Mouse (Mus musculus) liver (tissue): Measurements from ENCODE around the gene Cdhr5.
"Not testable (repeated sequence)": the region's sequence is repeated elsewhere in the genome, so short reads cannot be mapped to it uniquely, and the experiment has no call there.

Source experiments
- DNase-seq: peaks from one replicate; pipeline ENCODE4 v3.0.0-alpha.2; 2020; ENCODE audit warnings: mixed read lengths

The Cdhr5 gene

DNA sequence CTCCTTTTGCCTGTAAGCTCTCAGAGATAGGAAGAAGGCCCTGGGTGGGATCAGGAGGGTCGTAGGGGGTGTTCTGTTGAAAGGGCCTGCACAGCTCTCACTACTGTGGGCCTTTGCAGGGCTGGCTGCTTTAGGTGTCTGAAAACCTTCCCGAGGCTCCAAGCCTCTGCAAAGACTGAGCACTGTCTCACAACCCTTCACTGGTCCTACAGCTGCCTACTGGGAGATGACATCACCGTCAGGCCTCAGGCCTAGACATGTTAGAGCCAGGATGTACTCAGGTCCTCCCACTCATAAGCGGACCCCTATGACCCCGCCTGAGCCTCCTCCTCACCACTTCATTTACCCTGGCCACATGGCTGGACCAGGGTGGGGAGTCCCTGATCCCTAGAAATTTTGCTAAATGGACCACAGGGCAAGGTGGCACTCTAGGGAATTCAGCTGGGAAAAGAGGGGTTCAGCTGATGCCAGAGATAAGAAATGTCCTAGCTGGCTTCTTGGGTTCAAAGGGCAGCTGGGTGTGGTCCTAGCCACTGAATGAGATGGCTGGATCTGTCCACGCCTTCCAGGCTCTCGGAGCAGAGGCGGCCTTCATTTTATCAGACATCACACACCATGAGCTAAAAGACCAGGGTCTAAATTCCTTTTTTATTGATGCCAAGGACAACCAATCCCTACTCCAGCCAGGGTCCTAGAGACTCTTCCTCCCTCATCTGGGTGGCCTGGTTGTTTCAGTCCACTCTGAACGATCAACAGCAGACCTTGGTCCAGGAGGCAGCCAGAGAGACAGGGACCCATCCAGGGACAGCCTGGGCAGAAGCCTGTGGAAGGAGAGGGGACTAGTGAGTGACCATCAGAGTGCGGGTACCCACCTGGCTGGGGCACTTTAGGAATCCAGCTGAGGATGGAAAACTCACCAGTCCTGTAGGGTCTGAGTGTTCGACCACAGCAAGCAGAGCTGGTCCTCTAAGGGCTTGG is 1.4 kb upstream of the Cdhr5 start:
- DNase-seq: no peak

DNA sequence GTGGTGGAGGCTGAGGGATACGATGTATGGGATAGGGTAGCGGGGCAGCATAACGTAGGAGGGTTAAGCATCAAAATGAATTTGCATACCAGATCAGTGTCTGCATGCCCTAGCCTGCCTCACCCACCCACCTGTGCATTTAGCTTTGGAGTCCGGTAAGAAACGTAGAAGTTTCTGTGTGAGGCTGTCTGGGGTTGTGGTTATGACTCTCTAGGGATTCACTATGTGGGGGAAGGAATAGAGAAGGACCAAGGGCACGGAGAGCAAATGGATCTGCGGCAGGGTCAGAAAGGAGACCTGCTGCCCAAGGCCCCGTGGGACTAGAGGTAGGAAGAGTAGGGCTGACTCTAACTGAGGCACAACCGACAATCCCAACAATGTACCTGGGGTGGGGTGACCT is 1.2 kb downstream of the Cdhr5 start:
- DNase-seq: no peak

DNA sequence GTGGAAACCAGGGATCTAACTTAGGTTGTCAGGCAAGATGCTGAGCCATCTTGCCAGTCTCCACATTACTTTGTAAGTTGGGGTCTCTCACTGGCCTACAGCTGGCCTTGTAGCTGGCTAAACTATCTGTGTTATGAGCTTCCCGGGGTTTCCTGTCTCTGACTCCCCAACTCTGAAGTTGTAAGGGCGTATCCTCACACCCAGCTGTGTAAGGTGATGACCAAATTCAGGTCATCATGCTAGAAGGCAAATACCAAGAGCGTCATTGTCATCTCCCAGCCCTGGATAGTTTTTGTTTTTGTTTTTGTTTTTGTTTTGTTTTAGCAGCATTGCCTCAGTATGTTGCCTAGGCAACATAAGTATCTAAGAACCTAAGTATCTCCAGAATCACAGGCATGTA is 6.0 kb downstream of the Cdhr5 start:
- DNase-seq: no peak

DNA sequence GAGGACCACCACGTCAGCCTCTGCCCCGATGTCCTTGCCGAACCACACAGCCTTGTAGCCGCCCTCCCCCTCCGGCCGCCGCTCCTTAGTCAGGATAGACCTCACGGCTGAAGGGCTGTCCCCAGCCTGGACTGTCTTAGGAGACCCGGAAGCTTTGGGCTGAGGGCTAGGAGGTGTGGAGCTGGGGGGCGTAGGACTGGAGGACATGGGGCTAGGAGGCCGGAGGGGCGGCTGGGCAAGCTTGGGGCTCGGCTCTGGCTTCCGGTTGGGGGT is 7.4 kb downstream of the Cdhr5 start:
- no peak for DNase-seq

DNA sequence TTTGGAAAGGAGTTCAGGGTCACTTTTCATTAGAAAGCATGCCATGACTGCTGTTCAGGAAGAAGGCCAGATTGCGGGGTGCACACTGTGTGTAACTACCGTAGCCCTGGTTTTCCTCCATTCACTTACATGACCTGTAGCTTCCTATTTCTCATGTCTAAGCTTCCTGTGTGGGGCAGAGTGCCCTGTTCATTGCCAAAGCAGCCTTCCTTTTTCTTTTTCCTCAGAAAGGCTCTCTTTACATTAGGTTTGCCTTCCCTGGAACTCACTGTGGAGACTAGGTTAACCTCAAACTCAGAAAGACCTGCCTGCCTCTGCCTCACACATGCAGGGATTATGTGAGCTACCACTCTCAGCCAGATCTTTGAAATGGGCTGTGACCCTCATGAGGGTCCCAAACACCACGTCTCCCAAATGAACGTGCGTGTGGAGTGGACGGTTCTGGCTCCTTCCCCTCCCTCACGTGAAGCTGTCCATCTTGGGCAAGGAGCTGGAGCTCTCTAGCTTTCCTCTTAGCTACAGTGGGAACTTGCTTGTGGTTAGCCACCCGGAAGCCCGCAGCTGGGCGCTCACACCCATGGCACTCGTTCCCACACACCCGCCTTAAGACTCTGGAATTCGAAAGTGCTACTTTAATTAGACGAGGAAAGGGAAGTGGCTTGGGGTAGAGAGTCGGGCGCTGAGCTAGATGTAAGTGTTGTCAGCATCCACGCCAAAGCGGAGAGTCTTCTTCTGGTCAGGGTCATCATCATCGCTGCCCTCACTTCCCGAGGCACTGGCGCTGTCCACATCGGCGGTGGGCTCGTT is 7.9 kb downstream of the Cdhr5 start:
- DNase-seq: peak; percentile 33

DNA sequence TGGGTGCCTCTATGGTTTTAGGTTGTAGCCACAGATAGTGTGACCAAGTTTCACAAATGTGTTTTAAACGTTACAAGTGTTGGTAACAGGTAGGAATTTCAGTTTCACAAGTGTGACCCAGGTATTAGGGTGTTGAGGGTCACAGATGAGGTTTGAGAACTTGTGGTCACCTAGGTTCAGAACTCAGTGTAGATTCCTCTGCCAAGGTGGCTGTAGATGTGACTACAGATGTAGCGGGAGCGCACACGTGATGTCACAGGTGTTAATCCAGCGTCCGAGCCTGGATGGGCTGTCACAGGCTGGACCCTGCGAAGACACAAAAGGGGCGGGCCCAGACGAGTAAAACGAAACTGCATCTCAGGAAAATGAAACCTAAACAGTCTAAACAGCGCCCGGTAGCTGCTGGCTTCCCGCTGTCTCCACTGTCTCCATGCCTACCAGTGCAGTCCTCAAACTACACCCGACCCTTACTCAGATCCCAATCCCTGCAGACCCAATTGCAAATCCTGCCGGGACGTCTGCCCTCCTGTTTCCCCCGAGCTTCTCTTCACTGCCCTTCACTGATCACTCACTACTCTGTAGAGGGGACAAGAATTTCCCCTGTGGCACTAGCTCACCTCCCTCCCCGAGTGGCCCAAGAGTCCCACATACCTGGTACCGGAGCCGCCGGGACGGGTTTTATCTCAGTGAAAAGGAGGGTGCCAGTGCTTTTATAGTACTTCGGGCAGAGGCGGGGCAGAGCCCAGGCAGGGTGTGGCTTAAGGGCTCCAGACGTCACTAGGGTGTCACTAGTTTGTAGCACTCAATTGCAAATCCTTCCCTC is 10.6 kb downstream of the Cdhr5 start, which contains the start of gene Irf7:
Gene Irf7, minus strand, starts transcription at position 743 of the 823 bp plus-strand sequence.
- DNase-seq: peak; percentile 84

DNA sequence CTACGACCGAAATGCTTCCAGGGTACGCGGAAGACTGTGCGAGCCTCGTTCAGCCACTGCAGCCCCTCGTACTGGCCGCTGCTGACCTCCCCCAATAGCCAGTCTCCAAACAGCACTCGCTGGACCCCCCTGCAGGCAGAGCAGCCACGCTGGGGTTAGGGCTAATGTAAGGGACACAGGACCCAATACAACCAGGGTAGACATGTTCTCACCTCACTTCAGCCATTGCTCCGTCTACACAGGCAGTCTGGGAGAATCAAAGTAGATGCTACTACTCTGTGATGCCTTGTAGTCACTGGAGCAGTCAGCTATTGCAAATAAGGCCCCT is 11.2 kb downstream of the Cdhr5 start:
- no peak for DNase-seq

DNA sequence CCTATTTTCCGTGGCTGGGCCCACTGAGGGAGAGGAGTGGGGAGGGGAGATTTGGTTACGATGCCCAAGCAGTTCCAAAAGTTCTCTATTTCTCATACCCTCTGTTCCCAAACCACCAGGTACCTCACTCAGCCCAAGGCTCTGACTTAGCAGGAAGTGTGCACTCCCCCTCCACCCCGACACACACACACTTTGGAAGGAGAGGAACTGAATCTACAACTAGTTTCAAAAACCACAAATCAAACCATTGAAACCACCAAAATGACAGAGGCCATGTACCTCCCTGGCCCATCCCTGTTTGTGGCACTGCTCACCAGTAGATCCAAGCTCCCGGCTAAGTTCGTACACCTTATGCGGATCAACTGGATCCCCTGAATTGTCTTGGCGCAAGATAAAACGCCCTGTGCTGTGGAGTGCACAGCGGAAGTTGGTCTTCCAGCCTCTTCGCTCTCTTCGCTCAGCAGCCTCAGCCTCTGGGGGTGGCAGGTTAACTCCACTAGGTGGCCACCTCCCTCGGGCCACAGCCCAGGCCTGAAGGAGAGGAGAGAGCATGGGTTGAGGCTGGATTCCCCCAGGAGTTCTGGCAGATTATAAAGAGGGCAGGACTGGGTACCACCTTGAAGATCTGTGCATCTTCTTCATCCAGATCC is 11.7 kb downstream of the Cdhr5 start:
- DNase-seq: peak; percentile 63

DNA sequence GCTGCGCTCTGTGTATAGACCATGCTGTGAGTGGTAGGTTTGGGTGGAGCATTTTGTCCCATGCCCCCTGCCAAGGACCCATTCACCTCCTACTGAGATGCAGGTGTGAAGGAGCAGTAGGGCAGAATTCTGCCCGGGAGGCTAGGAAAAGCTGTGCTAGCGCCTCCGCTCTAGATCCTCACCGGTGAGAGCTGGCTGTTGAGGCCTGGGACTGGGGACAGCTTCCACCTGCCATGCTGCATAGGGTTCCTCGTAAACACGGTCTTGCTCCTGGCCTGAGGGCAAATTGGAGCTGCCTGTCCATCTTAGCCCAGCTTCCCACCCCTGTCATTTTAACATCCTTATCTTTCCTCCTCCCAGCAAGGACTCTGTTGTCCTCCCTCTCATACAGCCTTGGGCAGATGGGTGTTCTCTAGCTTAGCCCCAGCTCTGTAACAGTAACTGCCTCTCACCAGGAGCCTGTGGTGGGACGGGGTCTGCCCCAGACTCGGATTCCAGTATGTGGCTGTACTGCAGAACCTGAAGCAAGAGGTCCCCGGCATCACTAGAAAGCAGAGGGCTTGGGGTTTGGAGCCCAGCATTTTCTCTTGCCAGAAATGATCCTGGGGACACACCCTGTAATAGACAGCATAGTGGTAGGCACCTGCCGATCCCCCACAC is 12.4 kb downstream of the Cdhr5 start:
- no peak for DNase-seq

DNA sequence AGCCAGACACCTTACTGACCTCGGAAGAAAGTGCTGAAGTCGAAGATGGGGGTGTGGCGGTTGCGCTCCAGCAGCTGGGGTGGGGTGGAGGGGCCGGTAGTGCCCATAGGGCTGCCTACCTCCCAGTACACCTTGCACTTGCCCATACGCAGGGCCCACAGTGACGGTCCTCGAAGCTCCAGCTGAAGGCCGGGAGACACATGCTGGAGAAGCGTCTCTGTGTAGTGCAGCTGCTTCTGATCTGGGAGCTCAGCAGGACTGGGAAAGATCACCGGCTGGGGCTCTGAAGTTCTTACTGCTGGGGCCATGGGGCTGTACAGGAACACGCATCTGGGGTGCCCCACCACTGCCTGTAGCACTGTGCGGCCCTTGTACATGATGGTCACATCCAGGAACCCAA is 12.9 kb downstream of the Cdhr5 start:
- no peak for DNase-seq

DNA sequence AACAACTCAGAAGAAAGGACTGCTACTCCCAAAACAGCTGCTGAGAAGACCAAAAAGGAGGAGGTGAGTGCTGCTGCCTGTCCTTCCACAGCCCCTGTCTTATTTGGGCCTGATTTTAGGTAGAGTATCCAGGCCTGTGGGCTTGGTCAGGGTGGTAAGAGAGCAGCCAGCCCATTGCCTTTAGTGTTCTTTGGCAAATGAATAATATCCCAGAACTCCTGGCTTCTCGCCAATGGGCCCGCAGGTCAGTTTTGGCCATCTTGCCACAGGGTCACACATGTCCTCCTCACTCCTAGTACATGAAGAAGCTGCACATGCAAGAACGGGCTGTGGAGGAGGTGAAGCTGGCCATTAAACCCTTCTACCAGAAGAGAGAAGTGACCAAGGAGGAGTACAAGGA is 15.1 kb downstream of the Cdhr5 start:
- DNase-seq: no peak

DNA sequence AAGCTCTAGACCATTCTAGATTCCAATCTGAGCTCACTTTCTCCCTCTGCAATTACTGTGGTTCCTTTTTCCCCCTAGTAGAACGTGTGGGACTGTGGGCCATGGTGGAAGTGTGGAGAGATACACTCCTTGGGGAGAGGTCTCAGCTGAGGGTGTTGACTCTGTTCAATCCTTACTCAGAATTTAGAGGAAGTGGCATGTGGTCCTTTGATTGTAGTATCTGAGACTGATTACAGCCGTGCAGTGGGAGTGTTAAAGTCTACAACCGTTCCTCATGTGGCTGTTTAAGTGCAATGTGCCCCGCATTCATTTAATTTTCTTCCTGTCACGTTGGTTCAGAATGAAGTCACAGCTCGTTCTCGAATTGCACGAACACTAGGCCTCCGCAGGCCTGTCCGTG is 20.4 kb downstream of the Cdhr5 start:
- DNase-seq: no peak

DNA sequence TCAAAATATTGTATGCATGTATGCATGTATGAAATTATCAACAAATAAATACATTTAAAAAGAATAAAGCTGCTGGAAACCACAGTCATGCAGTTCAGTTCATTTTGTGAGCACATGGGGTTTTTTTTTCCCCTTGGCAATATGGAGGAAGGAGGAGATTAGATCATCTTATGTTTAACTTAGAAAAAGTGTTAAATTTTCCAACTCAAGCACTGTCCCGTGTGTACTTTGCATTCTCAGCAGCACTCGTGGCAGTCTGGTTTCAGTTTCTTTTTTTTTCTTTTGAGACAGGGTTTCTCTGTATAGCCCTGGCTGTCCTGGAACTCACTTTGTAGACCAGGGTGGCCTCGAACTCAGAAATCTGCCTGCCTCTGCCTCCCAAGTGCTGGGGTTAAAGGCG is 26.1 kb downstream of the Cdhr5 start:
- not testable (repeated sequence) for DNase-seq

DNA sequence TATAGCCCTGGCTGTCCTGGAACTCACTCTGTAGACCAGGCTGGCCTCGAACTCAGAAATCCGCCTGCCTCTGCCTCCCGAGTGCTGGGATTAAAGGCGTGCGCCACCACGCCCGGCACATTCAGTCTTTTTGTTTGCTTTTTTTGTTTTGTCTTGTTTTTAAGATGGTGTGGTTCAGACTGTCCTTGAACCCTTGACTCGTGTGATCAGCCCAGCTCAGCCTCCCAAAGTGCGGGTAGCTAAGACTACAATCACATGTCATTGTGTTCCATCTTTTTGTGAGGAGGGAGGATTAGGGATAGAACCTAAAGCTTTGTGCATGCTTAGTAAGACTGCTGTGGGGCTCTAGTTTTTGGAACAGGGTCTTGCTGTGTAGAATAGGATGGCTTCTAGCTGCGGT is 45.0 kb downstream of the Cdhr5 start:
- DNase-seq: no peak

DNA sequence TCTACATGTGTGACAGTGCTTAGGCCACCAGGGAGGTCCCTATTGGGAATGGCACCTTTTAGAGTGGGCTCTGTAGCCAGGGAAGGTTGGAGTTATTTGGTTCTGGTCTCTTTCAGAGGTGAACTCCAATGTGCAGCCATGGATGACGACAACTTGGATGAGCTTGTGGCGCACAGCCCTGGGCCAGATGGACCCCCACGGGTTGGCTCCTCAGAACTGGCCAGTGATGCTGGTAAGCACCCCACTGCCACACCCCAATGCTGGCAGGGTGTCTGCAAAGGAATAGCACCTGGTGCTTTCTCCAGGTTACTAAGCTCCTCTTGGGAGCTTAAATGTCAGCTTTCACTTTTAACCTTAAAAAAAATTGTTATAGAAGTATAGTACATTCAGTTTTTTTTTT is 45.5 kb downstream of the Cdhr5 start:
- DNase-seq: no peak

DNA sequence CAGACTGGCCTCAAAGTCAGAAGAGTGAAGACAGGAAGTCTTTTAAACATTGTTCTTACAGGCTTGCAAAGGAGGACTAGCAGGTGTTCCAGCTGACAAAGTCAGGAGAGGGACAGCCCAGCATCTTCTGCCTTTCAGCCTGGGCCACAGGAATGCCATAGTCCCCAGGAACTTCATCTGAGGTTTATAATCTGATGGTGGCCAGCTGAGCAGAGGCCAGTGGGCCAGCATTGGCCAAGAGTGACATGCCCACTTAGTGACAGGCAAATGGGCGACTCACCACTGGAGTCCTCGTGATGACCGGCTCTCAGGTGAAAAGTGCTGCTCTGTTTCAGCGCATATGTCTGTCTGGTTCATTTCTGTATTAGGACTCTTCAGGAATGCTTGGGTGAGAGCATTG is 46.0 kb downstream of the Cdhr5 start:
- DNase-seq: no peak

DNA sequence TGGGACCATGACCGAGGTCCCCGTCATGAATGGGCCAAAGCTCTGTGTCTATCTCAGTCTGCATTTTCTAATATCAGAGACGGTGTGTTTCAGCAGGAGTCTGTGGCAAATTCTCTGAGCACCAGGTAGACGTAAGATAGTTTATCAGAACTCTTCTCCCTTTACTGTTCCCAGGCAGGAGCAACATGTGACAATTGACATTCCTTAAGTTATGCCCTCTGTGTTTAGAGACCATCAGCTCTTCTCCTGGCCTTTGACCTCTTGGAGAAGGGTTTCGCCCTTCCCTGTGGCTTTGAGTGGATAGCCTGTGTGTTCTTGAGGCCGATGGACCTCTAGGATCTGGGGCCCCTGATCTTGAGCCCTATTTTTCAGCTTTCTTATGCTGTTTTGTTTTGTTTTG is 46.9 kb downstream of the Cdhr5 start:
- DNase-seq: no peak

DNA sequence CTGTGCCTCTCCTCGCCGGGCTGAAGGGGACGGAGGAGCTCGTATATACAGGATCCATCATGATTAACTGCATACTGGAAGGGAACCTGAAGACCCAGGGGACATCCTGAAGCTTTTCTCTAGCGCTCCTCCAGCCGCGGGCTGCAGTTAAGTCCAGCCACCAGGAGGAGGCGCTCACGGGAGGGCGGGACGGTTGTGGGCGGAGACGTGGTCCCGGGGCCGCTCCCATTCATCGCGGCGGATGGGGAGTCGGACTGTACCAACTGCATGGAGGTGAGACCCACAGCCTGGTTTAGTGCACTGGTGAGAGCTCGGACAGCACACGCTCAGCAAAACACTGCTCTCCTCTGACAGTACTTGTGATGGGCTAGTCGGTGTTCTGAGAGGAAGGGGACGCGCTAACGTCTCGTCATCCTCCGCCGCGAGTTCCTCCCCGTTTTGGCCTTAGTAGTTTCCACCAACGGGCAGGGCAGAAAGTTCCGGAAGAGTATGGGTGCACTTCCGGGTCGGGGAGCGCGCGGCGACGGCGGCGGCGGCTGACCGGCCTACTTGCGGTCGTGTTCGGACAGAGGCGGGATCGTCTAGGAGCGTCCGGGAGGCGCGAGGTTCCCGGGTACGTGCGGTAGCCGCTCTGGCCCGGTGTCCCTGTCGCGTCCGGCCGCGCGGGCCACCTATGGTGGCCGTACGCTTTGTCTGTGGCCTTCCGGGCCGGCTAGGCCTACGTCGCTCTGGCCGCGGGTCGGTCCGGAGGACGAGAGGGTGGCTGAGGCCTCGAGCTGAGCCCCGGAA is 48.1 kb downstream of the Cdhr5 start, which contains the start of gene Phrf1:
Gene Phrf1, plus strand, starts transcription at position 506 of the 789 bp plus-strand sequence.
- peak; percentile 92 for DNase-seq

DNA sequence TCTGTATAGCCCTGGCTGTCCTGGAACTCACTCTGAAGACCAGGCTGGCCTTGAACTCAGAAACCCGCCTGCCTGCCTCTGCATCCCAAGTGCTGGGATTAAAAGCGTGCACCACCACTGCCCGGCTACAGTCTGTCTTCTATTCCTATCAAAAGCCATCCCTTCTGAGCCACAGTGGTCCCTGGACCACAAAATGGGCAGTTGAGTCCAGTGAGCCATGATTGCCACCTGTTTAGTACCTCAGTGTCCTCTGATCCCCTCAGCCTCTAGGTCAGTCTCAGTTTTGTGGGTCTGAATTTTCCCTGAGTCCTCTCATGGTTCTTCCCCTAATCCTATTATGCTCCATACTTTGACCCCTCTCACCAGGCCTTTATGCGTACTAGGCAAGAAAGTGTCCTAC is 48.8 kb downstream of the Cdhr5 start:
- no peak for DNase-seq

DNA sequence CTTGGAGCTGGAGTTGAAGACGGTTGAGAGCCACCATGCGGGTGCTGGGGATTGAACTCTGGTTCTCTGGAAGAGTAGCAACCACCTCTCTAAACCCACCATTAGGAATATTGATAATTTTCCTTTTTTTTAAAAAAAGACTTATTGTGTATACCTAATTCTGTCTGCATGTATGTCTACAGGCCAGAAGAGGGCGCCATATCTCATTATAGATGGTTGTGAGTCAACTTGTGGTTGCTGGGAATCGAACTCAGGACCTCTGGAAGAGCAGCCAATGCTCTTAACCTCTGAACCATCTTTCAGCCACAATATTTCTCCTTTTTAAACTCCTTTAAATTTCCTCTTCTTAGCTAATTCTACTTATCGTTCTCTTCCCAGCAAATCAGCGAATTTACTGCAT is 50.1 kb downstream of the Cdhr5 start:
- no peak for DNase-seq

DNA sequence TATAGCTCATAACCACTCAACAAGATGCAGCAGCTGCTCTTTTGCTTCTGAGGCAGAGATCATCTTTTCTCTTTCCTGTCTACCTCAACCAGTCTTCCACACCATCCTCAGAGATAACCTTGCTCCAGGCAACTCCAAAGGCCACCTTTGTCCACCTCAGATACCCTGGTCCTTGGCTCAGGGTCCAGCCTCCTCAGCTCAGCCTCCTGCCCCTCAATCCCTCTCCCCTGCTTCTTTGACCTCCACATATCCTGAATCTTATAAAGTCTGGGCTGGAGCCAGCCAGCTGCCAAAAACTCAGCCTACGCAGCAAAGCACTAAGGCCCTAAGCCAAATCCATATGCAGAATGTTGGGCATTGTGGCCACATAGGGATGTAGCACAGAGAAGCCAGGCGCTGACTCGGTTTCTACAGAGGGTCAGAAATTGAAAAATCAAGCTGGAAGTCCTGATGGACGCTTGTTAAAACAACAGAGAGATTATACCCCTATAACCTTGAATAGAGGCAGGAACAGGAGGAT is 53.8 kb downstream of the Cdhr5 start:
- no peak for DNase-seq
